In the genomic region with DNA sequence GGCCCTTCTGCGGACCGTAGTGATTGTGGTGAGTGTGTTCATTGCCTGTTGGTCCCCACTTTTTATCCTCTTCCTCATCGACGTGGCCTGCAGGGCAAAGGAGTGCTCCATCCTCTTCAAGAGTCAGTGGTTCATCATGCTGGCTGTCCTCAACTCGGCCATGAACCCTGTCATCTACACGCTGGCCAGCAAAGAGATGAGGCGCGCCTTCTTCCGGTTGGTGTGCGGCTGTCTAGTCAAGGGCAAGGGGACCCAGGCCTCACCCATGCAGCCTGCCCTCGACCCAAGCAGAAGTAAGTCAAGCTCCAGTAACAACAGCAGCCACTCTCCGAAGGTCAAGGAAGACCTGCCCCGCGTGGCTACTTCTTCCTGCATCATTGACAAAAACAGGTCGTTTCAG, we compare ENCODE assay signal across 20 mouse cellular contexts. TPM values are rescaled to one million over a fixed set of nuclear protein-coding genes. Genes with fewer than 3 reads are reported as not detected.
DNase-seq lines count a peak whose midpoint lies in the region; ATAC-seq and TF ChIP-seq lines count a peak whose summit lies in the region.
"Had no signal": no experiment of that assay in that cellular context is flagged by ENCODE, and none has a peak within 500 bp of the region (broad histone marks: within the 10 kb centered on the region; RNA-seq: fewer than 3 reads in every experiment).

No protein-coding gene starts in this region.

- no peak for TF ChIP-seq CTCF in layer of hippocampus, adult 2 months (conservative IDR thresholded peaks at IDR 0.05)
- TF ChIP-seq CTCF in testis, adult 2 months (IDR thresholded peaks at IDR 0.05; ENCODE audit: control insufficient read depth, insufficient read depth, insufficient replicate concordance, low read depth, low read length) = no peak

- 93% methylated on average over 15 of the region's 15 CpGs for WGBS in forebrain, embryonic 16.5 days
- 92% methylated on average over 15 of the region's 15 CpGs for WGBS in forebrain, embryonic 15.5 days

- H3K36me3 ChIP-seq in forebrain, embryonic 16.5 days (ENCODE audit: control insufficient read depth, insufficient read depth) = no peaks in the 10 kb centered on the region
- H3K36me3 ChIP-seq in forebrain, embryonic 15.5 days = no peaks in the 10 kb centered on the region
- H3K36me3 ChIP-seq in testis, adult 2 months (ENCODE audit: control insufficient read depth, insufficient read depth, low read length) = no peaks in the 10 kb centered on the region

- DNase-seq in layer of hippocampus, adult 2 months (ENCODE audit: low spot score in 2 of 2) = no peak
- no peak for DNase-seq in layer of hippocampus, adult 8-10 months (ENCODE audit: low spot score in 2 of 2)
- no peak for DNase-seq in testis, postnatal 10 days (ENCODE audit: low spot score)
- DNase-seq: adrenal gland, adult 2 months; adrenal gland, postnatal 14 days; cerebellum, adult 11 months; cerebellum, adult 2 months; gastrocnemius, postnatal 10 days; gastrocnemius, postnatal 36 days; heart, postnatal 10 days; heart, postnatal 36 days had no signal

- no peaks in the 10 kb centered on the region for H3K9me3 ChIP-seq in forebrain, embryonic 16.5 days (ENCODE audit: control insufficient read depth, low read length)
- H3K9me3 ChIP-seq in forebrain, embryonic 15.5 days = no peaks in the 10 kb centered on the region
- H3K9me3 ChIP-seq: heart, embryonic 15.5 days had no signal

- H3K27me3 ChIP-seq in forebrain, embryonic 16.5 days (replicated peaks; ENCODE audit: control insufficient read depth, insufficient read depth, low read length) = no peaks in the 10 kb centered on the region
- no peaks in the 10 kb centered on the region for H3K27me3 ChIP-seq in forebrain, embryonic 15.5 days
- no peaks in the 10 kb centered on the region for H3K27me3 ChIP-seq in testis, adult 2 months (ENCODE audit: control insufficient read depth, insufficient read depth, low read length)
- H3K27me3 ChIP-seq: embryonic facial prominence, embryonic 12.5 days; embryonic facial prominence, embryonic 15.5 days; heart, embryonic 12.5 days; heart, embryonic 15.5 days had no signal

- no peak overlapping the region for H3K4me2 ChIP-seq in forebrain, embryonic 16.5 days (ENCODE audit: low read length)
- no peak overlapping the region for H3K4me2 ChIP-seq in forebrain, embryonic 15.5 days (replicated peaks)

- no peak overlapping the region for H3K4me3 ChIP-seq in forebrain, embryonic 16.5 days (replicated peaks; ENCODE audit: low read length)
- no peak overlapping the region for H3K4me3 ChIP-seq in forebrain, embryonic 15.5 days
- peak overlapping the region; percentile 48; the same call in 1 of the 2 replicates for H3K4me3 ChIP-seq in layer of hippocampus, adult 2 months
- H3K4me3 ChIP-seq in testis, adult 2 months (ENCODE audit: control insufficient read depth, low read depth, low read length) = peak overlapping the region; percentile 81
- H3K4me3 ChIP-seq: embryonic facial prominence, embryonic 12.5 days; embryonic facial prominence, embryonic 15.5 days; heart, embryonic 12.5 days had no signal

- H3K9ac ChIP-seq in forebrain, embryonic 16.5 days (replicated peaks; ENCODE audit: low read depth, low read length) = no peak overlapping the region
- H3K9ac ChIP-seq in forebrain, embryonic 15.5 days (replicated peaks) = no peak overlapping the region
- H3K9ac ChIP-seq: embryonic facial prominence, embryonic 12.5 days; embryonic facial prominence, embryonic 15.5 days; heart, embryonic 15.5 days had no signal

- no peak overlapping the region for H3K27ac ChIP-seq in forebrain, embryonic 16.5 days (ENCODE audit: low read length)
- H3K27ac ChIP-seq in forebrain, embryonic 15.5 days (replicated peaks) = no peak overlapping the region
- no peak overlapping the region for H3K27ac ChIP-seq in layer of hippocampus, adult 2 months
- H3K27ac ChIP-seq in testis, adult 2 months (ENCODE audit: control insufficient read depth, insufficient read depth, low read depth, low read length) = no peak overlapping the region
- H3K27ac ChIP-seq: embryonic facial prominence, embryonic 12.5 days; embryonic facial prominence, embryonic 15.5 days; heart, embryonic 15.5 days; hindbrain, embryonic 14.5 days had no signal

- 0 out of 2 replicates have a peak, but pooled peaks have one; percentile 0 for ATAC-seq in forebrain, embryonic 16.5 days
- ATAC-seq in forebrain, embryonic 15.5 days (replicated peaks) = no peak

- TF ChIP-seq POLR2A in testis, adult 2 months (IDR thresholded peaks at IDR 0.05; ENCODE audit: control insufficient read depth, low read depth, low read length) = no peak

- peaks cover 20% of the 10 kb centered on the region for H3K4me1 ChIP-seq in forebrain, embryonic 16.5 days (replicated peaks; ENCODE audit: control insufficient read depth, insufficient read depth, low read length)
- peaks cover 24% of the 10 kb centered on the region for H3K4me1 ChIP-seq in forebrain, embryonic 15.5 days
- peaks cover 17% of the 10 kb centered on the region for H3K4me1 ChIP-seq in testis, adult 2 months (ENCODE audit: control insufficient read depth, insufficient read depth, low read length)

RNA-seq across cellular contexts. Expression of a gene that starts 11.1 kb away (rescaled TPM):
- polyA plus RNA-seq in forebrain, embryonic 16.5 days (2015; fragmentation: Nextera tagmentation; extraction: Ambion mirVana) = 11.2 and 13.1 TPM in 2 replicates
- 10.3 and 12.8 TPM in 2 replicates for polyA plus RNA-seq in forebrain, embryonic 15.5 days (2015; fragmentation: Nextera tagmentation; extraction: Ambion mirVana)
- 1 to 10 TPM; 5.2 to 5.4 TPM for total RNA-seq in layer of hippocampus, adult 2 months (2021)
- total RNA-seq in layer of hippocampus, adult 8-10 months (2022) = 10 to 100 TPM in 2 of 4 experiments, 1 to 10 TPM in 2; 5.5 to 16.4 (median 11.1) TPM
- 3.1 TPM in 2 replicates for polyA plus RNA-seq in testis, adult 2 months (2012; rRNA removed)
- total RNA-seq: MEL had no signal

Comparison
In these comparisons a context has a peak if more than half of its experiments do, and no peak if none do; other contexts are left out.
1. H3K4me3 ChIP-seq: peak in layer of hippocampus, adult 2 months (single experiment) and testis, adult 2 months (single experiment); none in forebrain, embryonic 16.5 days (single experiment) and forebrain, embryonic 15.5 days (single experiment).